Mouse (Mus musculus) intestine, postnatal 0 days (tissue): Measurements from ENCODE around the gene H3f3b. TPM values are rescaled to one million over a fixed set of nuclear protein-coding genes. Genes with fewer than 3 reads are reported as not detected.
A peak's percentile ranks its signal among the peaks of the same experiment; 100 is the strongest.

ENCODE experiments used
- ATAC-seq: fragments of 200-750 bp; cut with Nextera tagmentation; 2 replicates; pipeline ENCODE4 v1.8.0; 2017; ENCODE audit warnings: mild to moderate bottlenecking, moderate TSS enrichment, moderate library complexity
- H3K27ac ChIP-seq: fragments of 300-500 bp; sonication (generic); 2 replicates; pipeline ENCODE4 v1.5.1; 2014; ENCODE audit warnings: mild to moderate bottlenecking, low read depth, low read length, moderate library complexity
- H3K27me3 ChIP-seq: fragments of 300-500 bp; sonication (generic); replicated peaks from 2 replicates; pipeline ENCODE4 v1.6.1; 2014; ENCODE audit warnings: low read length, mixed read lengths; ENCODE audit not compliant: control insufficient read depth, insufficient read depth
- H3K36me3 ChIP-seq: fragments of 300-500 bp; sonication (generic); 2 replicates; pipeline ENCODE4 v1.6.1; 2014; ENCODE audit warnings: mild to moderate bottlenecking, moderate library complexity; ENCODE audit not compliant: control insufficient read depth, insufficient read depth
- H3K4me1 ChIP-seq: fragments of 300-500 bp; sonication (generic); replicated peaks from 2 replicates; pipeline ENCODE4 v1.6.1; 2014; ENCODE audit warnings: antibody characterized with exemption, low read length, mixed read lengths; ENCODE audit not compliant: control insufficient read depth, insufficient read depth
- H3K4me2 ChIP-seq: fragments of 300-500 bp; sonication (generic); replicated peaks from 2 replicates; pipeline ENCODE4 v1.6.1; 2014; ENCODE audit warnings: low read depth, mild to moderate bottlenecking, moderate library complexity
- H3K4me3 ChIP-seq: fragments of 300-500 bp; sonication (generic); 2 replicates; pipeline ENCODE4 v1.5.1; 2014; ENCODE audit warnings: low read depth, low read length
- H3K9ac ChIP-seq: fragments of 300-500 bp; sonication (generic); 2 replicates; pipeline ENCODE4 v1.6.1; 2014; ENCODE audit warnings: mild to moderate bottlenecking, low read depth, low read length
- H3K9me3 ChIP-seq: fragments of 300-500 bp; sonication (generic); 2 replicates; pipeline ENCODE4 v1.6.1; 2016; ENCODE audit warnings: mixed run types; ENCODE audit not compliant: control insufficient read depth
- CTCF ChIP-seq: sonication (generic); IDR thresholded peaks from 2 replicates; pipeline ENCODE4 v1.5.1; 2016; ENCODE audit warnings: low read depth, mild to moderate bottlenecking, control low read depth, antibody characterized with exemption, moderate library complexity
- WGBS: fragments of 180-500 bp; shearing (Covaris S2); extraction: QIAGEN DNeasy Blood & Tissue Kit; methylation state at CpG from one replicate; pipeline ENCODE4 v1.1.7; 2014; 5-methylcytosine and 5-hydroxymethylcytosine counted together
- polyA plus RNA-seq: library from polyadenylated mRNA; unstranded; fragments of >200 nt; fragmentation: Nextera tagmentation; extraction: Ambion mirVana; gene quantifications from 2 replicates; pipeline ENCODE4 v1.2.1, GENCODE M21; 2015

H3f3b gene
- polyA plus RNA-seq, 1 experiment from 2014 or later, result 1,144 TPM

DNA sequence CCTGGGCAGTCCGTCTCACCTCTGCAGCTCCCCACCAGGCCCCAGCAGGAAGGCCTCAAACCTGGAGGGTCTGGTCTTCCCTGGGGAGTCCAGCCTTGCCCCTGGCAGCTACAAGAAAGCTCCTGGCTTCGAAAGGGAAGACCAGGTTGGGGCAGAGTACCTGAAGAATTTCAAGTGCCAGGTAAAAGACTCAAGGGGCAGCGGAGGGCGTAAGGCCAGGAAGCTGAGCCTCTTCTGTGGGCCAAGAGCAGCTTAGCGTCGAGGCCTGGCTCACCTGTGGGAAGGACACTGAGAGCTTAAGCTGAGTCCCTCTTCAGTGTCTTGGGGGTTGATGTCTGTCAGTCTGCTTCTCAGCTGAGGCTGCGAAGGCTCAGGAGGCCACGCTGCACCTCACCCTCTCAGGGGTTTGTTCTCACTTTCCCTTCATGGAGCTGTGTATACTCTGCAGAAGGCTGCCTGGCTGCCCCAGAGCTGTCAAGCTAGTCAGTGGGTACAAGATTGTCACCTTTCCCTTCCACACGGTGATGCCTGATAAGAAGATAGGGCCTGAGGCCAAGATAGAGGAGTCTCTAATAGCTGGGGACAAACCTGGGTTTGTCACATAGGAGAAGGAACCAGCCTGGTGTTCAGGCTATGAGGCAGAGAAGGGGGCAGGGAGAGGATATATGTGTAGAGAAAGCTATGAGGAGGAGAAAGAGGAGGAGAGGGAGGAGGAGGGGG, 25.9 kb upstream of the H3f3b start:
- no peak for ATAC-seq
- Histone ChIP-seq H3K4me2 (no peak overlapping the region), H3K27me3 (no peaks in the 10 kb centered on the region), H3K27ac (no peak overlapping the region), H3K9me3 (no peaks in the 10 kb centered on the region), H3K4me1 (no peaks in the 10 kb centered on the region), H3K36me3 (peaks cover 97% of the 10 kb centered on the region), H3K4me3 (no peak overlapping the region), H3K9ac (no peak overlapping the region)
- 92% methylated on average over 9 of the region's 9 CpGs for WGBS
- TF ChIP-seq CTCF, result no peak

DNA sequence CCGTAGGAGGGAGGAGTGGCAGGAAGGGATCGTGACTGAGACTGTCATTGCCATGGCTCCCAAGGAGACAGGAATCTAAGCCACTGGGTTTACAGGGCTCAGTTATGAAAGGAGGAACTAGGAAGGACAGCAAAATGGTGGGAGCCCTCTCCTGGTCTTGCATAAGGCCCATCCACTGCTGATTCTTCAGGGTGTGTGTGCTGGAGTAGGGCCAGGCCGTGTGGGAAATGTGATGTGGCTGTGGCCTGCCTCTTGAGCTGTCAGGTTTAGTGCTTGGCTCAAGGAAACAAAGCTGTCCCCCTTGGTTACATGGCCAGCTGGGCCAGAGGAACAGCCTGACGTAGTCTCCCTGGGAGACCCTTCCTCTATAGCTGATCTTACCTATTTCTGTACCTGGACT, 22.4 kb upstream of the H3f3b start:
- WGBS, result 82% methylated on average over 4 of the region's 4 CpGs
- no peaks in the 10 kb centered on the region for H3K27me3 ChIP-seq
- H3K9me3 ChIP-seq, result no peaks in the 10 kb centered on the region
- H3K36me3 ChIP-seq, result peaks cover 83% of the 10 kb centered on the region
- no peak for TF ChIP-seq CTCF
- ATAC-seq, result no peak
- no peak overlapping the region for H3K27ac ChIP-seq
- no peak overlapping the region for H3K4me2 ChIP-seq
- no peaks in the 10 kb centered on the region for H3K4me1 ChIP-seq
- H3K9ac ChIP-seq, result no peak overlapping the region
- no peak overlapping the region for H3K4me3 ChIP-seq

DNA sequence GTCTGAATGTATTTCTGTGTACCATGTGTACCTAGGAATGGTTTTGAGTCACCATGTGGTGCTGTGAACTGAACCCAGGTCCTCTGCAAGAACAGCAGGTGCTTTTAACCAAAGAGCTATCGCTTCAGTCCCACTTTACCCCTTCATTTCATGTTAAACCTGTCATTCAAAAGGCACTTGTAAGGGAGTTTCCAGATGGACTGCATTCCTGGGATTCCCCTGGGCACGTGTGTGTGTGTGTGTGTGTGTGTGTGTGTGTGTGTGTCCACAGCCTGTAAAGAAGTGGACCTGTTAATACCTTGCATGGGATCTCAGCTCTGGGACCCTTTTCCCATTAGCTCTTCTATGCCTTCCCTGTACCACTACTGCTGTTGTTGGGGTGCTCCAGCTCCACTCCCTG, 21.8 kb upstream of the H3f3b start:
- no peak for TF ChIP-seq CTCF
- Histone ChIP-seq H3K27me3 (no peaks in the 10 kb centered on the region), H3K36me3 (peaks cover 77% of the 10 kb centered on the region), H3K9me3 (no peaks in the 10 kb centered on the region), H3K4me3 (no peak overlapping the region), H3K27ac (no peak overlapping the region), H3K9ac (no peak overlapping the region), H3K4me2 (no peak overlapping the region), H3K4me1 (no peaks in the 10 kb centered on the region)
- 89% methylated on average over 2 of the region's 2 CpGs for WGBS
- ATAC-seq, result no peak

DNA sequence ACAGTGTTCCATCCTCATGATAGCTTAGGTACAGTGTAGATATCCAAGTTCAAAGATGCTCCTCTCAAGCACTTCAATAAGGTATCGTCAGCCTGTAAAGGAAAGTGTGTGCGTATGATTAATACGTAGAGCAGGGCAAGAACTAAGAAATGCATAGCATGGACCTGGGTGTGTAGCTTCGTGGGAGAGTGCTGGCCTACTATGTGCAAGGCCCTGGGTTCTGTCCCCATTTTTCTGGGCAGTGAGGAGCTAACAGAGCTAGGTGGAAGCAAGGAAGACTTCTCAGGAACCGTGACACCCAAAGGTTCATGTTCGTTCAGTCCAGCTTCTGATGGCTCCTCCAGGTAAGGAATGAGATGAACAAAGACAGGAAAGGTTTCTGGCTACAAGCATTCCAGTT, 17.4 kb upstream of the H3f3b start:
- TF ChIP-seq CTCF, result no peak
- ATAC-seq, result no peak
- no peak overlapping the region for H3K4me3 ChIP-seq
- no peaks in the 10 kb centered on the region for H3K27me3 ChIP-seq
- no peak overlapping the region for H3K4me2 ChIP-seq
- 92% methylated on average over 6 of the region's 6 CpGs for WGBS
- H3K9ac ChIP-seq, result no peak overlapping the region
- H3K9me3 ChIP-seq, result no peaks in the 10 kb centered on the region
- no peaks in the 10 kb centered on the region for H3K4me1 ChIP-seq
- no peak overlapping the region for H3K27ac ChIP-seq
- peaks cover 41% of the 10 kb centered on the region for H3K36me3 ChIP-seq

DNA sequence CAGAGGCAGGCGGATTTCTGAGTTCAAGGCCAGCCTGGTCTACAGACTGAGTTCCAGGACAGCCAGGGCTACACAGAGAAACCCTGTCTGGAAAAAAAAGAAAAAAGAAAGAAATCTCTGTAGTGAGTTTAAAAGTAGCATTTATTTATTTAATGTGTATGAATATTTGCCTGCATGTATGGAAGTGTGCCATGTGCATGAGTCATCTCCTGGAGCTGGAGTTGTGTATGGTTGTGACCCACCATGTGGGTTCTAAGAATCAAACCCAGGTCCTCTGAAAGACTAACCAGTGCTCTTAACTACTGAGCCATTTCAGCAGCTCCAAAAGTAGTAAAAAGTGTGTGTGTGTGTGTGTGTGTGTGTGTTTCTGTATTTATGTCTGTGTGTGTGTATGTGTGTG, 15.5 kb upstream of the H3f3b start:
- ATAC-seq, result no peak
- Histone ChIP-seq H3K9ac (no peak overlapping the region), H3K36me3 (peaks cover 32% of the 10 kb centered on the region), H3K27ac (no peak overlapping the region), H3K4me3 (no peak overlapping the region), H3K4me1 (no peaks in the 10 kb centered on the region), H3K27me3 (no peaks in the 10 kb centered on the region), H3K9me3 (no peaks in the 10 kb centered on the region), H3K4me2 (no peak overlapping the region)
- WGBS, result 100% methylated on average over 1 of the region's 1 CpGs
- no peak for TF ChIP-seq CTCF

DNA sequence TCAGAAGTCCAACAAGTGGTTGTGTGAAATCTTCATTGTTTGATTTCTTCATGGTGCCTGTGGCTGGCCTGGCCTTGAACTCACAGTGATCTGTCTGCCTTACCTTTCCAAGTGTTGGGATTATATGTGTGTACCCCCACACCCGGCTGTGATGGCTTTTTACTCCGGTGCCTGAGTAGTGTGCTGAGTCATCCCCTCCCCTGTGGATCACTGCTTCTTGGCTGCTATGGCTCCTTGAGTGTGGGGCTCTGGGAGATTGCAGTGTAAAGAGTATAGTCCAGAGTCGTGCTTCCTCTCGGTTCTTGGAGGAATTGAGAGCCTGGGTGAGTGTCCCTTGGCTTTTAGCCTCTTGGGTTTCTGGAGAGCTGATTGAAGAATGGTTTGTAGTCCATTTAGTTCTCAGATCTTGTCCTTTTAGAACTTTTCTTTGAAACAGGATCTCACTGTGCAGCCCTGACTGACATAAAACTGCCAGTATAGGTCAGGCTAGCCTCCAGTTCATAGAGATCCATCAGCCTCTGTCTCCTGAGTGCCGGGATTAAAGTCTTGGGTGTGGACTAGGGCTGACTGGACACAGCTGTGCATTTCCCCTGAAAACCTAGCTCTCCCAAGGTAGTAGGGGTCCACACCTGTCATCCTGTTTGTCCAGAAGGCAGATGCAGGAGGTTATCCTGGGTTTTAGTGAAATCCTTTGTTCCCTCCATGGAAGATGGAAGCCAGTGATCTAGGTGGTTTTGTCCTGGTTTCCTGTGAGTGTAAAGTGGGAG, 14.8 kb upstream of the H3f3b start:
- Histone ChIP-seq H3K27me3 (no peaks in the 10 kb centered on the region), H3K4me3 (no peak overlapping the region), H3K9ac (no peak overlapping the region), H3K9me3 (no peaks in the 10 kb centered on the region), H3K4me2 (no peak overlapping the region), H3K27ac (0 out of 2 replicates have a peak overlapping the region, but pooled peaks have one; percentile 35), H3K4me1 (no peaks in the 10 kb centered on the region), H3K36me3 (peaks cover 25% of the 10 kb centered on the region)
- 78% methylated on average over 5 of the region's 5 CpGs for WGBS
- no peak for ATAC-seq
- TF ChIP-seq CTCF, result no peak
